Mouse (Mus musculus) neural tube, embryonic 13.5 days (tissue): ENCODE measurements around the gene Copg1. TPM values are rescaled to one million over a fixed set of nuclear protein-coding genes. Genes with fewer than 3 reads are reported as not detected.

Experiments
- ATAC-seq: fragments of 200-750 bp; cut with Nextera tagmentation; 2 replicates; pipeline ENCODE4 v1.8.0; 2017; ENCODE audit warnings: low read depth, mild to moderate bottlenecking, moderate TSS enrichment, moderate library complexity
- H3K27ac ChIP-seq: fragments of 300-500 bp; sonication (generic); replicated peaks from 2 replicates; pipeline ENCODE4 v1.5.1; 2015; ENCODE audit warnings: moderate library complexity, mild to moderate bottlenecking, inconsistent platforms
- H3K27me3 ChIP-seq: fragments of 300-500 bp; sonication (generic); 2 replicates; pipeline ENCODE4 v1.6.1; 2015; ENCODE audit warnings: mild to moderate bottlenecking, inconsistent platforms
- H3K36me3 ChIP-seq: fragments of 300-500 bp; sonication (generic); 2 replicates; pipeline ENCODE4 v1.6.1; 2015; ENCODE audit warnings: mild to moderate bottlenecking, inconsistent platforms
- H3K4me1 ChIP-seq: fragments of 300-500 bp; sonication (generic); replicated peaks from 2 replicates; pipeline ENCODE4 v1.6.1; 2015; ENCODE audit warnings: inconsistent platforms
- H3K4me2 ChIP-seq: fragments of 300-500 bp; sonication (generic); 2 replicates; pipeline ENCODE4 v1.6.1; 2015; ENCODE audit warnings: inconsistent platforms, mild to moderate bottlenecking, moderate library complexity
- H3K4me3 ChIP-seq: fragments of 300-500 bp; sonication (generic); 2 replicates; pipeline ENCODE4 v1.5.1; 2015; ENCODE audit warnings: mild to moderate bottlenecking, inconsistent platforms
- H3K9ac ChIP-seq: fragments of 300-500 bp; sonication (generic); 2 replicates; pipeline ENCODE4 v1.6.1; 2015; ENCODE audit warnings: moderate library complexity, mild to moderate bottlenecking, inconsistent platforms
- H3K9me3 ChIP-seq: fragments of 300-500 bp; sonication (generic); 2 replicates; pipeline ENCODE4 v1.6.1; 2016; ENCODE audit warnings: inconsistent platforms
- WGBS: fragments of 180-500 bp; shearing (Covaris S2); methylation state at CpG from one replicate; pipeline ENCODE4 v1.1.7; 2015; 5-methylcytosine and 5-hydroxymethylcytosine counted together
- polyA plus RNA-seq: library from polyadenylated mRNA; unstranded; fragments of >200 nt; fragmentation: Nextera tagmentation; extraction: Ambion mirVana; gene quantifications from 2 replicates; pipeline ENCODE4 v1.2.1, GENCODE M21; 2015

Copg1 gene
- 166 and 172 TPM in 2 replicates for polyA plus RNA-seq

- Histone ChIP-seq H3K4me2 (peak within 1 kb of the TSS; percentile 89), H3K4me1 (peaks cover 11% of the 10 kb centered on the region), H3K27me3 (no peaks in the 10 kb centered on the region), H3K4me3 (peak within 1 kb of the TSS; percentile 89), H3K36me3 (peaks cover 34% of the 10 kb centered on the region), H3K9me3 (no peaks in the 10 kb centered on the region), H3K27ac (peak within 1 kb of the TSS; percentile 80), H3K9ac (peak within 1 kb of the TSS; percentile 97)
- under 1% methylated on average over 31 of the region's 31 CpGs for WGBS
- peak; percentile 95 for ATAC-seq
Measured at GRCm38 (mm10) chr6:87887594-87888233, at the start of gene Copg1. Gene Copg1 (plus strand): TSS chr6:87887814.

DNA sequence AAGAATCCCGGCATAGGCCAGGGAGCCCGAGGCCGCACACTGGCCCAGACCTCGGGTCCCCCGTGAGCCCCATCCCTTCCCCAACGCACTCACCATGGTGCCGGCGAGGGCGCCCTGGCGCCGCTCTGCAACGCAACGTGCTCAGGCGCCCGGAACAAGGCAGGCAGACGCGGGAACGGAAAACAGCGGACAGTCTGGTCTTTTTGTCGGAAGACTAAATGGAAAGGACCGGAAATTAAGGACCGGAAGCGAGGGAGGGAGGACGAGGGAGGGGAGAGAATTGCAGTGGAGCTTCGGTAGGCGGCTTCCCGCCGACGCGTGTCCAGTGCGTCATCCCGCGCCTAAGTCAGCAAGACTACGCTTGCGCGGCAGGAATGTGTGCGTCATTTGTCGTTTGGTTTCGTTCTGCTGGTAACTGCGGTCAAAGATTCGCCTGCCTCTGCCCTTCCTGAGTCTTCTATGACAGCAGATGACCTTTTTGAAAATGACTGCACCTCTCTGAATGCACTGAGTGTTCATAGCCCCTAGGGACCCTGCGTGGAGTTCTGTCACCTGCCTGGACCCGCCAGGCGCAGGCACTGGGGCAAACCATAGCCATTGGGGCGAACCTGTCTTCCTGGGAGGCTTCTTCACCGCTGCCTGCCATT, 48.9 kb upstream of the Copg1 start, which contains the start of gene Isy1:
Isy1 (minus strand) TSS at position 248 of the 647 bp plus-strand sequence.
- Histone ChIP-seq H3K9me3 (no peaks in the 10 kb centered on the region), H3K4me3 (peak within 1 kb of the TSS; percentile 84), H3K27ac (peak within 1 kb of the TSS; percentile 96), H3K9ac (peak within 1 kb of the TSS; percentile 91), H3K27me3 (no peaks in the 10 kb centered on the region), H3K36me3 (peaks cover 47% of the 10 kb centered on the region), H3K4me1 (peaks cover 23% of the 10 kb centered on the region), H3K4me2 (peak within 1 kb of the TSS; percentile 76)
- peak; percentile 98 for ATAC-seq
- under 1% methylated on average over 46 of the region's 46 CpGs for WGBS

DNA sequence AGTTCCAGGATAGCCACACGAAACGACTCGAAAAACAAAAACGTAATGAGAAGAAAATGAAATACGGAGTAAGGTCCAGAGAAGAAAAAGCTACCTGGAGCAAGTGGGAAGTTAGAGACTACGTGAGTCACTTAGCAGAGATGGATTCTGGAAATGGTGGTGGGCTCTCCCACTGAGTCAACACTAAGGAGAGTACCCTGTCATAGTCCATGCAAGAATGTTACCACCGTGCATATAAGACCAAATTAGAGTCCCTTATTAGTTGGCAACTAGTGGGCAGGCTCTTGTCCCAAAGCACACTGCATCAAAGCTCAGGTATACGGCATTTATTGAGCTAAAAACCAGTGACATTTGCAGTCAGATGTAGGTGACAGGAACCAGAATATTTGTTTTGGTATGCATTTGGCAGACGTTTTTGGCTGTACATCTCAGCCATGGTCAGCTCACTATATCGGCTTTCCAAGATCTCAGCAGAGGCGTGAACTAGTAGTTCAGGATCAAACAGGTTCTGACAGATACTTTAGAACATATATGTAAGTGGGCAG, 47.7 kb upstream of the Copg1 start:
- H3K4me1 ChIP-seq = peaks cover 23% of the 10 kb centered on the region
- no peak for ATAC-seq
- 62% methylated on average over 11 of the region's 11 CpGs for WGBS
- H3K36me3 ChIP-seq = peaks cover 47% of the 10 kb centered on the region
- peak overlapping the region; percentile 84; the same call in 1 of the 2 replicates for H3K4me3 ChIP-seq
- H3K4me2 ChIP-seq = no peak overlapping the region
- 0 out of 2 replicates have a peak overlapping the region, but pooled peaks have one; percentile 96 for H3K27ac ChIP-seq
- no peaks in the 10 kb centered on the region for H3K9me3 ChIP-seq
- no peak overlapping the region; the same call in 1 of the 2 replicates for H3K9ac ChIP-seq
- no peaks in the 10 kb centered on the region for H3K27me3 ChIP-seq

GRCm38 (mm10) chr6:87841635-87842034, 46.0 kb upstream of the Copg1 start:
- H3K4me2 ChIP-seq = no peak overlapping the region
- H3K36me3 ChIP-seq = peaks cover 43% of the 10 kb centered on the region
- peaks cover 23% of the 10 kb centered on the region for H3K4me1 ChIP-seq
- H3K27ac ChIP-seq = no peak overlapping the region
- no peak overlapping the region for H3K4me3 ChIP-seq
- ATAC-seq = no peak
- whole genome bisulfite sequencing = 76% methylated on average over 8 of the region's 8 CpGs
- no peaks in the 10 kb centered on the region for H3K27me3 ChIP-seq
- no peaks in the 10 kb centered on the region for H3K9me3 ChIP-seq
- H3K9ac ChIP-seq = no peak overlapping the region

DNA sequence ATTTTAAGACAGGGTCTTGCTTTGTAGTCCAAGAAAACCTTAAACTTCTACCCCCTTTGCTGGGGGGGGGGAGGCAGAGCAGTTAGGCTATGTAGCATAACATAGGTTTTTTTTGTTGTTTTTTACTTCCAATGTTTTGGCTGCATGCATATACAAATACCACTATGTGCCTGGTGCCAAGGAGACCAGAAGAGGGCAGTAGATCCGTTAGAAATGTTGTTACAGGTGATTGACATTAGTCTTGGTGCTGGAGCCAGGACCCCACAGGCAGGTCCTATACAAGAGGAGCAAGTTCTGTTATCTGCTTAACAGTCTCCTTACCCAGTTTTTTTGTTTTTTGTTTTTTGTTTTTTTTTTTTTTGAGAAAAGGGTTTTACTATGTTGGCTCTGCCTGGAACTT, 45.4 kb upstream of the Copg1 start:
- WGBS = 27% methylated on average over 1 of the region's 1 CpGs
- H3K9me3 ChIP-seq = no peaks in the 10 kb centered on the region

DNA sequence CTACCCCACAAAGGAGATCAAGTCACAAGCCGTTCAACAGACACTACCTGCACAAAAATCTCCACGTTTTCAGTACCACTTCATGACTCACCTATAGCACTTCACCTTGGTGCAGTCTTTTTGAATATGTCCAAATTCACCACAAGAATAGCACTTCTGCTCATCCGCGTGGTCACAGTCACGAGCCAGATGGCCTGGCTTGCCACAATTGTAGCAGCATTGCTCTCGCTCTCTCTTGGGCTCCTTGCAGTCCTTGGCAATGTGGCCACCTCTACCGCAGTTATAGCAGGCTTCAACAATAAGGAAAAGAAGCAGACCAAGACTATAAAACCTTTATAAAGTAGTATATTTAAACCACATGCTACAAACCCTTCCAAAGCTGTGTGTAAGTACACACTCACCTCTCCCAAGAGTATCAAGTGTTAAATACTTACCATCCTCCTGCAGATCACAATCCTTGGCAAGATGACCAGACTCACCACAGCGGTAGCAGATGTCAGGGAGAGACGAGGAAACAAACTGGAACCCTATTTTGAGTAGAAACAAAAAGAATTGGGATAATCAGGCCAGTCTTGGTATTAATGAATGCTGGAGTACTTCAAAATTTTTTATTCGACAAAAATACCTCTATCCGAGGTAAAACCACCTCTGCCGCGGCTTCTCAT, 42.5 kb upstream of the Copg1 start:
- no peak overlapping the region for H3K4me2 ChIP-seq
- peaks cover 52% of the 10 kb centered on the region for H3K36me3 ChIP-seq
- ATAC-seq = no peak
- peaks cover 32% of the 10 kb centered on the region for H3K4me1 ChIP-seq
- H3K9ac ChIP-seq = no peak overlapping the region
- H3K9me3 ChIP-seq = no peaks in the 10 kb centered on the region
- 92% methylated on average over 13 of the region's 13 CpGs for WGBS
- H3K27me3 ChIP-seq = no peaks in the 10 kb centered on the region
- no peak overlapping the region for H3K27ac ChIP-seq
- no peak overlapping the region for H3K4me3 ChIP-seq

More for the DNA sequence above, 45.4 kb upstream of the Copg1 start:
- no peak overlapping the region for H3K9ac ChIP-seq
- peaks cover 24% of the 10 kb centered on the region for H3K4me1 ChIP-seq
- H3K4me2 ChIP-seq = no peak overlapping the region
- H3K4me3 ChIP-seq = no peak overlapping the region
- no peak overlapping the region for H3K27ac ChIP-seq
- peaks cover 43% of the 10 kb centered on the region for H3K36me3 ChIP-seq
- no peaks in the 10 kb centered on the region for H3K27me3 ChIP-seq
- no peak for ATAC-seq

GRCm38 (mm10) chr6:87846813-87847212, 40.8 kb upstream of the Copg1 start:
- Histone ChIP-seq H3K27me3 (no peaks in the 10 kb centered on the region), H3K4me3 (no peak overlapping the region), H3K4me1 (peaks cover 37% of the 10 kb centered on the region), H3K27ac (no peak overlapping the region), H3K4me2 (no peak overlapping the region), H3K9me3 (no peaks in the 10 kb centered on the region), H3K36me3 (peaks cover 44% of the 10 kb centered on the region), H3K9ac (peak overlapping the region; percentile 8; the same call in 1 of the 2 replicates)
- WGBS = 88% methylated on average over 1 of the region's 1 CpGs
- no peak for ATAC-seq

DNA sequence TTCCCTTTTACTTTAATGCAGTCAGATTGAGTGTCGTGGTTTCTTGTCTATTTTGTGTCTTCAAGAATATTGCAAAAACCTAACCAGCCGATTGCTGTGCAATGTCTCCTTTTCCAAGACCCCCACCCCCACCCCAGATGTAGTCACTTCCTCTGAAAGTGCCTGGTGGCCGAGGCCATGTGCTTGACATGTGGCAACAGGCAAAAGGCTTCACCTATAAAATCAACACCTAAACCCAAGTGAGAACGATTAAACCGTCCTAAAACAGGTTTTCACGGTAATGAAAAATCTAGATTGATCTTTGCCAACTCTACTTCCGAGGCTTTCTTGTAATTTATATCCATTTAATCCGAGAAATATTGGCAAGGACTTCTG, 37.8 kb upstream of the Copg1 start:
- Histone ChIP-seq H3K9me3 (no peaks in the 10 kb centered on the region), H3K4me2 (peak overlapping the region; percentile 80), H3K27ac (no peak overlapping the region), H3K36me3 (peaks cover 18% of the 10 kb centered on the region), H3K4me1 (peaks cover 37% of the 10 kb centered on the region), H3K27me3 (no peaks in the 10 kb centered on the region), H3K4me3 (peak overlapping the region; percentile 100), H3K9ac (peak overlapping the region; percentile 98)
- under 1% methylated on average over 8 of the region's 8 CpGs for WGBS
- no peak for ATAC-seq

DNA sequence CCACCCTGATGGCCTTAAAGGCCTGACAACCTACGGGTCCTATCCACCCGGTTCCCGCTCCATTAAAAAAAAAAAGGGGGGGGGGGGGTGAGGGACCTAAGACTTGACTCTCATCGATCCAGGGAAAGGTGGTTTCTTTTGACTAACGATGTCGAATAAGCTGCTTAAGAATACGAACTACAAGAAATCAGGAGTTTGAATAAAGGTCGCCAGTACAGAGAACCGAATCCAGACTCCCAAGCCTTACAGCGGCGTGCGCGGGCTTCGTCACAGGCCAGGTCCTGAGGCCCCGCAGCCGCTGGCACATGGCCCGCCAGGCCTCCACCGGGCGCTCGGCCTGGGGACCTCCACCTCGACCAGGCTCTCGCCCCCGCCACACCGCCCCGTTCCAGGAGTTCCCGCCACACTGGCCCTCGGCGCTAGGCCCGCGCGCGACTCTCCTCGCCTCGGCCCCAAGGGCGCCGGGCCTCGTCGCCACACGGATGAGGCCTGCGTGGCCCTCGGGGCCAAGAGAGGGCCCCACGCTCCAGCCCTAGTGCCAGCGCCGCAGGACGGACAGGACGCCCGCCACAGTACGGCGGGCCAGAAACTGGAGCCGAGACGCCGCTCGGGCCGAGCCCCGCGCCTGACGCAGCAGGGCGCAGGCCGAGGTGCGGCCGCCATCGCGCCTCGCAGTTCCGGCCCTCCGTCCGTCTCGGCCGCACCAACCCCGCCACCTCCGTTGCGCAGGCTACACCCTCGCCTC, 37.3 kb upstream of the Copg1 start:
- peak overlapping the region; percentile 98 for H3K9ac ChIP-seq
- WGBS = under 1% methylated on average over 65 of the region's 73 CpGs
- no peaks in the 10 kb centered on the region for H3K27me3 ChIP-seq
- H3K9me3 ChIP-seq = no peaks in the 10 kb centered on the region
- peak overlapping the region; percentile 95 for H3K27ac ChIP-seq
- H3K36me3 ChIP-seq = peaks cover 12% of the 10 kb centered on the region
- peak; percentile 75 for ATAC-seq
- H3K4me3 ChIP-seq = peak overlapping the region; percentile 100
- peak overlapping the region; percentile 80 for H3K4me2 ChIP-seq
- peaks cover 37% of the 10 kb centered on the region for H3K4me1 ChIP-seq

GRCm38 (mm10) chr6:87850900-87851614, 36.6 kb upstream of the Copg1 start, which contains the start of gene Cnbp:
Gene Cnbp (minus strand): TSS chr6:87851106.
- H3K9me3 ChIP-seq = no peaks in the 10 kb centered on the region
- peak within 1 kb of the TSS; percentile 100 for H3K4me3 ChIP-seq
- peak within 1 kb of the TSS; percentile 98 for H3K9ac ChIP-seq
- peaks cover 37% of the 10 kb centered on the region for H3K4me1 ChIP-seq
- WGBS = under 1% methylated on average over 55 of the region's 55 CpGs
- ATAC-seq = peak; percentile 98
- H3K36me3 ChIP-seq = 0 out of 2 replicates have a peak, but pooled peaks cover 9% of the 10 kb centered on the region
- peak within 1 kb of the TSS; percentile 80 for H3K4me2 ChIP-seq
- H3K27me3 ChIP-seq = no peaks in the 10 kb centered on the region
- peak within 1 kb of the TSS; percentile 95 for H3K27ac ChIP-seq

GRCm38 (mm10) chr6:87851871-87852270, 35.7 kb upstream of the Copg1 start:
- H3K36me3 ChIP-seq = 0 out of 2 replicates have a peak, but pooled peaks cover 9% of the 10 kb centered on the region
- no peak for ATAC-seq
- peaks cover 34% of the 10 kb centered on the region for H3K4me1 ChIP-seq
- no peaks in the 10 kb centered on the region for H3K27me3 ChIP-seq
- H3K9me3 ChIP-seq = no peaks in the 10 kb centered on the region
- no peak overlapping the region; the same call in 1 of the 2 replicates for H3K9ac ChIP-seq
- no peak overlapping the region for H3K27ac ChIP-seq
- no peak overlapping the region for H3K4me3 ChIP-seq
- H3K4me2 ChIP-seq = peak overlapping the region; percentile 80; the same call in 1 of the 2 replicates
- WGBS = 83% methylated on average over 6 of the region's 6 CpGs
